Mouse (Mus musculus) olfactory bulb, adult 2 months (tissue): ENCODE measurements around the gene Impg1.

Source experiments
- CTCF ChIP-seq: fragments of 200-500 bp; IDR thresholded peaks from 2 replicates; pipeline ENCODE4 v1.5.1; 2012; ENCODE audit warnings: low read depth, mild to moderate bottlenecking, low read length, moderate library complexity; ENCODE audit not compliant: insufficient read depth
- POLR2A ChIP-seq: fragments of 200-500 bp; IDR thresholded peaks from 2 replicates; pipeline ENCODE4 v1.6.1; 2012; ENCODE audit warnings: mild to moderate bottlenecking, low read depth, low read length, moderate library complexity; ENCODE audit not compliant: insufficient read depth

- TF ChIP-seq POLR2A: no peak
- no peak for TF ChIP-seq CTCF
Observed at GRCm38 (mm10) chr9:80269596-80269995, 195.7 kb downstream of the Impg1 start.
